Mouse (Mus musculus) forebrain, embryonic 14.5 days (tissue): ENCODE data around the gene Elp6. TPM values are rescaled to one million over a fixed set of nuclear protein-coding genes. Genes with fewer than 3 reads are reported as not detected.

ENCODE experiments used
- ATAC-seq: fragments of 200-750 bp; cut with Nextera tagmentation; 2 replicates; pipeline ENCODE4 v1.8.0; 2017; ENCODE audit warnings: mild to moderate bottlenecking, moderate library complexity
- DNase-seq: peaks from one replicate; pipeline ENCODE4 v3.0.0-alpha.2; 2015; ENCODE audit warnings: low spot score
- H3K27ac ChIP-seq: fragments of 300-500 bp; sonication (generic); 2 replicates; pipeline ENCODE4 v1.5.1; 2014; ENCODE audit warnings: low read depth, mild to moderate bottlenecking, control low read depth, low read length, moderate library complexity
- H3K27me3 ChIP-seq: fragments of 300-500 bp; sonication (generic); replicated peaks from 2 replicates; pipeline ENCODE4 v1.6.1; 2014; ENCODE audit warnings: low read length, control low read depth, mixed read lengths; ENCODE audit not compliant: control insufficient read depth, insufficient read depth
- H3K36me3 ChIP-seq: fragments of 300-500 bp; sonication (generic); 2 replicates; pipeline ENCODE4 v1.6.1; 2014; ENCODE audit warnings: low read length, control low read depth; ENCODE audit not compliant: control insufficient read depth, insufficient read depth
- H3K4me1 ChIP-seq: fragments of 300-500 bp; sonication (generic); 2 replicates; pipeline ENCODE4 v1.6.1; 2014; ENCODE audit warnings: antibody characterized with exemption, low read length, control low read depth; ENCODE audit not compliant: control insufficient read depth, insufficient read depth
- H3K4me2 ChIP-seq: fragments of 300-500 bp; sonication (generic); 2 replicates; pipeline ENCODE4 v1.6.1; 2014; ENCODE audit warnings: mild to moderate bottlenecking, control low read depth, low read length
- H3K4me3 ChIP-seq: fragments of 300-500 bp; sonication (generic); 2 replicates; pipeline ENCODE4 v1.5.1; 2014; ENCODE audit warnings: low read depth, low read length, control low read depth
- H3K9ac ChIP-seq: fragments of 300-500 bp; sonication (generic); 2 replicates; pipeline ENCODE4 v1.6.1; 2014; ENCODE audit warnings: mild to moderate bottlenecking, low read length, control low read depth, moderate library complexity
- H3K9me3 ChIP-seq: fragments of 300-500 bp; sonication (generic); replicated peaks from 2 replicates; pipeline ENCODE4 v1.6.1; 2016; ENCODE audit warnings: low read length, control low read depth, mixed read lengths; ENCODE audit not compliant: control insufficient read depth
- WGBS: fragments of 180-500 bp; shearing (Covaris S2); extraction: QIAGEN DNeasy Blood & Tissue Kit; methylation state at CpG from one replicate; pipeline ENCODE4 v1.1.7; 2014; 5-methylcytosine and 5-hydroxymethylcytosine counted together
- polyA plus RNA-seq: library from polyadenylated mRNA; unstranded; fragments of >200 nt; fragmentation: Nextera tagmentation; extraction: Ambion mirVana; gene quantifications from 2 replicates; pipeline ENCODE4 v1.2.1, GENCODE M21; 2014

Gene Elp6
- polyA plus RNA-seq: 35.4 and 37.0 TPM in 2 replicates

DNA sequence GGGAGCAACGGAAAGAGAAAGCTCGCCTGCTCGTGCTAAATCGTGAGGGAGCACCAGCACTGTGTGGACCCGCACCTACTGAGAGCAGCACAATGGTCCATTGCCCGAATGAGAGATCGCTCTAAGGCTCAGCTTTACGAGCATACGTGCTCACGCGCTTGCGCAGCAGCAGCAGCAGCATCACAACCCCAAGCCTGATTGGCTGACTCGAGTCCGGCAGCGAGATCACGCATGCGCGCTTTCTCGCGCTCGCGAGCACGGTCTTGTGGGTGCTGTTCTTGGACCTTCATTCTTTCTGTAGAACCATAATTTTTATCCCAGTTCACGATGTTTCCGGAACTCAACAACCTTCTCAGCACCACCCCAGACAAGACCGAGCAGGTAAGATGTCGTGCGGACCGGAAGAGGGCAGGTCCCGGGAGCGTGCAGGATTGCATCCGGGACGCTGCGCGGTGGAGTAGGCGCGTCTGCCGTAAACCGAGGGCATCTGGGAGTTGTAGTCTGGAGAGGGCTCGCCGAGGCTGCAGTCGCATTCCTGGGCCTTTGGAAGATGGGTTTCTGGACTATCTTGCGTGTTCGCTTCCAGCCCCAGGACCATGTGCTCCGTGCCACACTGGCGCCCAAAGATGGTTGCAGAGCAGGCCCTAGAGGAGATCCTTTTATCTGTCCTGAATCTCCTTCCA, at the start of gene Elp6:
Gene Elp6, plus strand, starts transcription at position 205 of the 683 bp plus-strand sequence.
- H3K4me3 ChIP-seq: peak within 1 kb of the TSS; percentile 49
- DNase-seq (peak; percentile 97), ATAC-seq (peak; percentile 99)
- H3K27me3 ChIP-seq: no peaks in the 10 kb centered on the region
- peak within 1 kb of the TSS; percentile 94 for H3K27ac ChIP-seq
- no peaks in the 10 kb centered on the region for H3K9me3 ChIP-seq
- 0 out of 2 replicates have a peak, but pooled peaks cover 4% of the 10 kb centered on the region for H3K4me1 ChIP-seq
- peak within 1 kb of the TSS; percentile 81 for H3K4me2 ChIP-seq
- peak within 1 kb of the TSS; percentile 74 for H3K9ac ChIP-seq
- H3K36me3 ChIP-seq: peaks cover 3% of the 10 kb centered on the region
- under 1% methylated on average over 46 of the region's 46 CpGs for WGBS

- peak; percentile 67 for ATAC-seq
Observed at GRCm38 (mm10) chr9:110255407-110256019, 49.5 kb upstream of the Elp6 start.

GRCm38 (mm10) chr9:110258646-110259045, 46.3 kb upstream of the Elp6 start:
- 90% methylated on average over 6 of the region's 6 CpGs for WGBS

More at GRCm38 (mm10) chr9:110255407-110256019, 49.5 kb upstream of the Elp6 start:
- H3K4me2 ChIP-seq: no peak overlapping the region
- H3K4me1 ChIP-seq: peaks cover 13% of the 10 kb centered on the region
- peaks cover 7% of the 10 kb centered on the region for H3K36me3 ChIP-seq
- peak overlapping the region; percentile 2; the same call in 1 of the 2 replicates for H3K27ac ChIP-seq
- H3K9me3 ChIP-seq: no peaks in the 10 kb centered on the region
- peak; percentile 61 for DNase-seq
- H3K4me3 ChIP-seq: no peak overlapping the region
- WGBS: 37% methylated on average over 15 of the region's 15 CpGs
- H3K27me3 ChIP-seq: no peaks in the 10 kb centered on the region
- H3K9ac ChIP-seq: no peak overlapping the region

GRCm38 (mm10) chr9:110259118-110259517, 45.9 kb upstream of the Elp6 start:
- H3K27ac ChIP-seq: no peak overlapping the region
- WGBS: 87% methylated on average over 3 of the region's 3 CpGs
- H3K4me2 ChIP-seq: no peak overlapping the region
- peaks cover 12% of the 10 kb centered on the region for H3K36me3 ChIP-seq
- ATAC-seq (no peak), DNase-seq (no peak)
- H3K9ac ChIP-seq: no peak overlapping the region
- H3K9me3 ChIP-seq: no peaks in the 10 kb centered on the region
- H3K27me3 ChIP-seq: no peaks in the 10 kb centered on the region
- peaks cover 8% of the 10 kb centered on the region for H3K4me1 ChIP-seq
- H3K4me3 ChIP-seq: no peak overlapping the region

More at GRCm38 (mm10) chr9:110258646-110259045, 46.3 kb upstream of the Elp6 start:
- Histone ChIP-seq H3K4me2 (no peak overlapping the region), H3K4me1 (peaks cover 8% of the 10 kb centered on the region), H3K4me3 (no peak overlapping the region), H3K27ac (no peak overlapping the region), H3K9ac (no peak overlapping the region), H3K36me3 (peaks cover 12% of the 10 kb centered on the region), H3K9me3 (no peaks in the 10 kb centered on the region), H3K27me3 (no peaks in the 10 kb centered on the region)
- DNase-seq (no peak), ATAC-seq (no peak)

- ATAC-seq: no peak
- WGBS: 83% methylated on average over 8 of the region's 8 CpGs
- no peak overlapping the region for H3K4me2 ChIP-seq
Observed at GRCm38 (mm10) chr9:110263181-110263580, 41.8 kb upstream of the Elp6 start.

DNA sequence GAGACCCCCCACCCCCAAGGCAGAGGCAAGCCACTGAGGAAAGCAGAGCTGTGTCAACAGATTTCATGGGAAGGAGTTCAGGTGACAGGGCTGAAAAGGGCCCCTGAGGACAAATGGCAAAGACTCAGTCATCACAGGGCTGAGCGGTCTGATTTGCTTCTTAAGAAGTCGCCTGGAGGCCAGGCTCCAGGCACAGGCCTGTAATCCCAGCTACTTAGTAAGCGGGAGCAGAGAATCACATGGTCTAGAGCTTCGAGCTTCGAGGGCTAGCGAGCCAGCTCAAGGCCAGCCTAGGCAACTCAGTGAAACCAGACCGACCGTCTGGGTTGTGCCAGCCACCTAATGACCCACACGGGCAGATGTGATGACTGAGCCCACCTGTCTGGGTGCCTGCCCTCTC, 40.0 kb upstream of the Elp6 start:
- ATAC-seq (no peak), DNase-seq (no peak)
- H3K27ac ChIP-seq: no peak overlapping the region
- WGBS: 77% methylated on average over 9 of the region's 9 CpGs
- no peak overlapping the region for H3K9ac ChIP-seq
- H3K27me3 ChIP-seq: no peaks in the 10 kb centered on the region
- H3K4me2 ChIP-seq: no peak overlapping the region
- H3K36me3 ChIP-seq: peaks cover 8% of the 10 kb centered on the region; the same call in 1 of the 2 replicates
- H3K4me3 ChIP-seq: no peak overlapping the region
- H3K9me3 ChIP-seq: no peaks in the 10 kb centered on the region
- H3K4me1 ChIP-seq: no peaks in the 10 kb centered on the region

More at GRCm38 (mm10) chr9:110263181-110263580, 41.8 kb upstream of the Elp6 start:
- H3K27ac ChIP-seq: no peak overlapping the region
- DNase-seq: no peak
- H3K27me3 ChIP-seq: no peaks in the 10 kb centered on the region
- no peaks in the 10 kb centered on the region for H3K4me1 ChIP-seq
- H3K4me3 ChIP-seq: no peak overlapping the region
- H3K36me3 ChIP-seq: peaks cover 12% of the 10 kb centered on the region
- H3K9ac ChIP-seq: no peak overlapping the region
- no peaks in the 10 kb centered on the region for H3K9me3 ChIP-seq

DNA sequence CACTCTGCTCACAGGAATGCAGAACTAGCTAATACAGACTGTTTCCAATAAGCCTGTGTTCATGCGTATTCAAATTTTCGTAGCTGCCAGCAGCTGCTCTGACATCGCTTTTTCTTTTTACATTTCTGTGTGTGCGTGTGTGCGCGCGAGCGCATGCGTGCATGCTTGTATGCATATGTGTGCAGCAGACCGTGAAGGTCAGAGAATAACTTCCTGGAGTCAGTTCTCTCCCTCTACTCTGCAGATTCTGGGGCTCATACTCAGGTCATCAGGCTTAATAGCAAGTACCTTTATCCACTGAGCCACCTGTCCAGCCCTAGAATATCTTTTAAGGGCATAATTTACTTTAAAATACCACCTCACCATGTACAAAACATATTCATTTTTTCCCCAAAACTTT, 36.6 kb upstream of the Elp6 start:
- 93% methylated on average over 10 of the region's 10 CpGs for WGBS
- no peaks in the 10 kb centered on the region for H3K9me3 ChIP-seq
- H3K27ac ChIP-seq: no peak overlapping the region
- DNase-seq: no peak
- no peaks in the 10 kb centered on the region for H3K4me1 ChIP-seq
- H3K9ac ChIP-seq: no peak overlapping the region
- no peak for ATAC-seq
- no peaks in the 10 kb centered on the region for H3K36me3 ChIP-seq
- H3K4me3 ChIP-seq: no peak overlapping the region
- H3K27me3 ChIP-seq: no peaks in the 10 kb centered on the region
- H3K4me2 ChIP-seq: no peak overlapping the region

DNA sequence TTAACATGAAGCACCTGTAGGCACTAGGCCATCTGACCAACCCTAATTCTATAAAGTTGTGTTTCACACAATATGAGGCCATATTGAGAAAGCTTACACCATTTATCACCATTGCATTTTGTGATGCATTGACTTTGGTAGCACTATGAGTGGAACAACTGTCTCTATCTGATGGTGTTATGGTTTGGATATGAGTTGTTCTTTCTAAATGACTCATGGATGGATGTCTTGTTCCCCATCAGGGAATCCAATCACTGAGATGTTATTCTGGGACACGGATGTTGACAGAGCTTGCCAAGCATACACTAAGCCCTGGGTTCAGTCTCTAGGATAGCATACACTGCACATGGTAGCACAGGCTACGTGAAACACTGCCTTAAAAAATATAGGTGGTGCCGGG, 32.6 kb upstream of the Elp6 start:
- Histone ChIP-seq H3K4me2 (no peak overlapping the region), H3K27ac (no peak overlapping the region), H3K36me3 (no peaks in the 10 kb centered on the region), H3K27me3 (no peaks in the 10 kb centered on the region), H3K4me3 (no peak overlapping the region), H3K9me3 (no peaks in the 10 kb centered on the region), H3K4me1 (no peaks in the 10 kb centered on the region), H3K9ac (no peak overlapping the region)
- DNase-seq (no peak), ATAC-seq (no peak)
- WGBS: 92% methylated on average over 3 of the region's 3 CpGs

- WGBS: 82% methylated on average over 4 of the region's 4 CpGs
- DNase-seq (no peak), ATAC-seq (no peak)
- Histone ChIP-seq H3K9me3 (no peaks in the 10 kb centered on the region), H3K27me3 (no peaks in the 10 kb centered on the region), H3K27ac (no peak overlapping the region), H3K4me2 (no peak overlapping the region), H3K9ac (no peak overlapping the region), H3K4me1 (no peaks in the 10 kb centered on the region), H3K36me3 (no peaks in the 10 kb centered on the region), H3K4me3 (no peak overlapping the region)
Observed at GRCm38 (mm10) chr9:110273507-110273906, 31.5 kb upstream of the Elp6 start.
